Mouse (Mus musculus): ENCODE data around the gene B3galnt2. TPM values are rescaled to one million over a fixed set of nuclear protein-coding genes. Genes with fewer than 3 reads are reported as not detected.
"Not testable (repeated sequence)": the region's sequence is repeated elsewhere in the genome, so short reads cannot be mapped to it uniquely, and the experiment has no call there.

The B3galnt2 gene
- total and polyA plus RNA-seq, 2 experiments from 2014 or later = 9.8 to 20.4 TPM

- Histone ChIP-seq H3K27me3 (ENCODE audit: insufficient read depth, low read length) (no peaks in the 10 kb centered on the region), H3K9ac (no peak overlapping the region), H3K4me2 (ENCODE audit: low read depth) (no peak overlapping the region), H3K9me3 (ENCODE audit: low read length) (no peaks in the 10 kb centered on the region), H3K27ac (ENCODE audit: low read depth, low read length) (no peak overlapping the region), H3K4me1 (ENCODE audit: insufficient read depth) (no peaks in the 10 kb centered on the region), H3K4me3 (ENCODE audit: low read depth, low read length) (no peak overlapping the region), H3K36me3 (ENCODE audit: insufficient read depth) (peaks cover 23% of the 10 kb centered on the region)
- DNase-seq (no peak), ATAC-seq (no peak)
- TF ChIP-seq CTCF (IDR thresholded peaks at IDR 0.05; ENCODE audit: low read depth) = no peak
- 95% methylated on average over 3 of the region's 3 CpGs for WGBS
Observed at GRCm38 (mm10) chr13:14018852-14019251, 64.6 kb downstream of the B3galnt2 start.

GRCm38 (mm10) chr13:14021417-14021816 is 67.1 kb downstream of the B3galnt2 start:
- not testable (repeated sequence) for H3K4me3 ChIP-seq (ENCODE audit: low read depth, low read length); H3K27ac ChIP-seq (ENCODE audit: low read depth, low read length); H3K4me1 ChIP-seq (ENCODE audit: insufficient read depth); H3K9me3 ChIP-seq (ENCODE audit: low read length); H3K9ac ChIP-seq; H3K27me3 ChIP-seq (ENCODE audit: insufficient read depth, low read length); DNase-seq; ATAC-seq; H3K4me2 ChIP-seq (ENCODE audit: low read depth)
- H3K36me3 ChIP-seq (ENCODE audit: insufficient read depth) = peaks cover 19% of the 10 kb centered on the region
- 89% methylated on average over 11 of the region's 12 CpGs for WGBS

GRCm38 (mm10) chr13:14025554-14025953 is 71.3 kb downstream of the B3galnt2 start:
- Histone ChIP-seq H3K4me3 (ENCODE audit: low read depth, low read length) (no peak overlapping the region), H3K4me2 (ENCODE audit: low read depth) (no peak overlapping the region), H3K9me3 (ENCODE audit: low read length) (no peaks in the 10 kb centered on the region), H3K9ac (no peak overlapping the region), H3K4me1 (ENCODE audit: insufficient read depth) (no peaks in the 10 kb centered on the region), H3K36me3 (ENCODE audit: insufficient read depth) (peaks cover 23% of the 10 kb centered on the region), H3K27ac (ENCODE audit: low read depth, low read length) (no peak overlapping the region), H3K27me3 (ENCODE audit: insufficient read depth, low read length) (no peaks in the 10 kb centered on the region)
- no peak for DNase-seq
- 95% methylated on average over 6 of the region's 6 CpGs for WGBS
- ATAC-seq = no peak
- no peak for TF ChIP-seq CTCF (IDR thresholded peaks at IDR 0.05; ENCODE audit: low read depth)

DNA sequence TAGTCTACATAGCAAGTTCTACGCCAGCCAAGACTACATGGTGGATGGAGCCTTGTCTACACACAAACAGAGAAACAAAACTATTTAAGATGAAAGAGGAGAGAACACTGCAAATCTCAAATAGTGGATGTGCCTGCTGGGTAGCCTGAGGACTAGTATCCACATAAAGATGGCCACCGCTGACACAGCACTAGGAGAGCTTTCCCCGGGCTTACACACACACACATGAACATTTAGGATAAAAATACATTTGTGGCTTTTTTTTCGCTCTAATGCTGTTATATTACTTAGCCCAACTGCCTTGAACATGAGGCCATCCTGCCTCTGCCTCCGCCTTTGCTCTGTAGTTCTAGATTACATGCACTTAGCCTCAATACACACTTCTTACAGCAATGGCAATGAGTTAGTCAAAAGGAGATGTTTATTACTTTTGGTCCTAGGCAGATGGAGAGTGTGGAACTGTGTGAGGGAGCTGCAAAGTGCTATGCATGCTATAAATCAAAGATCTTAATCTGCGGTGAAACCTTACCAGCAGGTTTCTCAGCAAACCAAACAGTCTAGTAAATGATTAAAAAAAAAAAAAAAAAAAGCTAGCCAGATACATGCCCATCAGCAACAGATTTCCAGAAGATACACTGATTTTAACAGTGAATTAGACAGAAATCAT is 72.0 kb downstream of the B3galnt2 start:
- Histone ChIP-seq H3K36me3 (ENCODE audit: insufficient read depth) (peaks cover 23% of the 10 kb centered on the region), H3K27me3 (ENCODE audit: insufficient read depth, low read length) (no peaks in the 10 kb centered on the region), H3K4me3 (ENCODE audit: low read depth, low read length) (no peak overlapping the region), H3K27ac (ENCODE audit: low read depth, low read length) (no peak overlapping the region), H3K4me2 (ENCODE audit: low read depth) (no peak overlapping the region), H3K4me1 (ENCODE audit: insufficient read depth) (no peaks in the 10 kb centered on the region), H3K9me3 (ENCODE audit: low read length) (no peaks in the 10 kb centered on the region), H3K9ac (no peak overlapping the region)
- no peak for TF ChIP-seq CTCF (IDR thresholded peaks at IDR 0.05; ENCODE audit: low read depth)
- 96% methylated on average over 6 of the region's 6 CpGs for WGBS
- no peak for DNase-seq
- no peak for ATAC-seq

- no peak overlapping the region for H3K9ac ChIP-seq
- H3K9me3 ChIP-seq (ENCODE audit: low read length) = no peaks in the 10 kb centered on the region
- TF ChIP-seq CTCF (IDR thresholded peaks at IDR 0.05; ENCODE audit: low read depth) = no peak
- WGBS = 92% methylated on average over 5 of the region's 5 CpGs
- DNase-seq = no peak
- no peak overlapping the region for H3K27ac ChIP-seq (ENCODE audit: low read depth, low read length)
- ATAC-seq = no peak
- H3K36me3 ChIP-seq (ENCODE audit: insufficient read depth) = peaks cover 8% of the 10 kb centered on the region
- H3K4me3 ChIP-seq (ENCODE audit: low read depth, low read length) = no peak overlapping the region
- H3K4me1 ChIP-seq (ENCODE audit: insufficient read depth) = peaks cover 5% of the 10 kb centered on the region
- no peaks in the 10 kb centered on the region for H3K27me3 ChIP-seq (ENCODE audit: insufficient read depth, low read length)
- H3K4me2 ChIP-seq (ENCODE audit: low read depth) = no peak overlapping the region
Observed at GRCm38 (mm10) chr13:14033309-14034072, 79.2 kb downstream of the B3galnt2 start.

DNA sequence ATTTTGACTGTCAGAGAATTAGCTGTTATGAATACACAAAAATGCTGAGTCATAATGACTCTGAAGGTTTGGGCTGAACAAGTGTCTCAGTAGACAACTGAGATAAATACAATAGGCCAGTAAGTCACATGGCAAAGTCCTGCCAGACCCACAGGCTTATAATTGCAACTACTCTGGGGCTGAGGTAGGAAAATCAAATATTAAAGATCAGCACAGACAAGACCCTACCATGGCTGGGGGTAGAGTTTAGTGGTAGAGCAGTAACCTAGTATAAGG is 79.7 kb downstream of the B3galnt2 start:
- TF ChIP-seq CTCF (IDR thresholded peaks at IDR 0.05; ENCODE audit: low read depth) = no peak
- no peaks in the 10 kb centered on the region for H3K27me3 ChIP-seq (ENCODE audit: insufficient read depth, low read length)
- DNase-seq = no peak
- no peak overlapping the region for H3K4me2 ChIP-seq (ENCODE audit: low read depth)
- H3K9ac ChIP-seq = no peak overlapping the region
- no peaks in the 10 kb centered on the region for H3K9me3 ChIP-seq (ENCODE audit: low read length)
- no peak overlapping the region for H3K27ac ChIP-seq (ENCODE audit: low read depth, low read length)
- no peak overlapping the region for H3K4me3 ChIP-seq (ENCODE audit: low read depth, low read length)
- no peak for ATAC-seq
- H3K4me1 ChIP-seq (ENCODE audit: insufficient read depth) = peaks cover 7% of the 10 kb centered on the region
- peaks cover 5% of the 10 kb centered on the region for H3K36me3 ChIP-seq (ENCODE audit: insufficient read depth)

DNA sequence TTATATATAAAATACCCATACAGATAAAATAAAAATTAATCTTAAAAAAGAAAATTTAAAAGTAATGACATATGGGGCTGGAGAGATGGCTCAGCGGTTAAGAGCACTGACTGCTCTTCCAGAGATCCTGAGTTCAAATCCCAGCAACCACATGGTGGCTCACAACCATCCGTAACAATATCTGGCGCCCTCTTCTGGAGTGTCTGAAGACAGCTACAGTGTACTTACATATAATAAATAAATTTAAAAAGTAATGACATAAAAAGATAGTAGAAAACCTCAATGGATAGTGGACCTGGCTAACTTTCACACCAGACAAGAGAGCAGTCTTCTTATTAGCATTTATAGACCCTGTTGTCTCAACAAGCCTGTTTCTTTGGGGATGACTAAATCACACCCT is 81.1 kb downstream of the B3galnt2 start:
- H3K4me2 ChIP-seq (ENCODE audit: low read depth); H3K27ac ChIP-seq (ENCODE audit: low read depth, low read length); H3K36me3 ChIP-seq (ENCODE audit: insufficient read depth); H3K9me3 ChIP-seq (ENCODE audit: low read length); H3K27me3 ChIP-seq (ENCODE audit: insufficient read depth, low read length); ATAC-seq; DNase-seq; H3K4me3 ChIP-seq (ENCODE audit: low read depth, low read length); H3K9ac ChIP-seq: not testable (repeated sequence)
- 90% methylated on average over 3 of the region's 3 CpGs for WGBS
- H3K4me1 ChIP-seq (ENCODE audit: insufficient read depth) = peaks cover 10% of the 10 kb centered on the region

All from forebrain, postnatal 0 days (tissue).